Mouse (Mus musculus) megakaryocyte, embryonic 14.5 days (primary cell): ENCODE data around the gene Tcf7l2.

ENCODE experiments used
- FLI1 ChIP-seq: IDR thresholded peaks from 2 replicates; pipeline ENCODE4 v1.6.1; 2012; ENCODE audit warnings: low read length, inconsistent platforms, mixed read lengths
- GATA1 ChIP-seq: IDR thresholded peaks from 3 replicates; pipeline ENCODE4 v1.6.1; 2012; ENCODE audit warnings: mixed read lengths, low read length, inconsistent platforms, borderline replicate concordance

GRCm38 (mm10) chr19:55749532-55749931 is 7.9 kb downstream of the Tcf7l2 start:
- TF ChIP-seq GATA1 (no peak), FLI1 (no peak)
